Mouse (Mus musculus) heart, embryonic 16.5 days (tissue): Measurements from ENCODE around the gene Rin1. TPM values are rescaled to one million over a fixed set of nuclear protein-coding genes. Genes with fewer than 3 reads are reported as not detected.

ENCODE experiments used
- ATAC-seq: fragments of 200-750 bp; cut with Nextera tagmentation; replicated peaks from 2 replicates; pipeline ENCODE4 v1.8.0; 2017; ENCODE audit warnings: moderate number of reproducible peaks; ENCODE audit not compliant: insufficient read depth, low FRiP score; ENCODE audit errors: extremely low read depth
- H3K27ac ChIP-seq: fragments of 300-500 bp; sonication (generic); 2 replicates; pipeline ENCODE4 v1.5.1; 2014; ENCODE audit warnings: mild to moderate bottlenecking, low read length, control low read depth, moderate library complexity
- H3K27me3 ChIP-seq: fragments of 300-500 bp; sonication (generic); 2 replicates; pipeline ENCODE4 v1.6.1; 2014; ENCODE audit warnings: low read length, mixed read lengths; ENCODE audit not compliant: control insufficient read depth, insufficient read depth
- H3K36me3 ChIP-seq: fragments of 300-500 bp; sonication (generic); 2 replicates; pipeline ENCODE4 v1.6.1; 2014; ENCODE audit not compliant: control insufficient read depth, insufficient read depth
- H3K4me1 ChIP-seq: fragments of 300-500 bp; sonication (generic); 2 replicates; pipeline ENCODE4 v1.6.1; 2014; ENCODE audit warnings: low read length, mixed read lengths; ENCODE audit not compliant: control insufficient read depth, insufficient read depth
- H3K4me2 ChIP-seq: fragments of 300-500 bp; sonication (generic); 2 replicates; pipeline ENCODE4 v1.6.1; 2014; ENCODE audit warnings: low read depth, mild to moderate bottlenecking, control low read depth, low read length
- H3K4me3 ChIP-seq: fragments of 300-500 bp; sonication (generic); 2 replicates; pipeline ENCODE4 v1.5.1; 2014; ENCODE audit warnings: mild to moderate bottlenecking, control low read depth, low read length
- H3K9ac ChIP-seq: fragments of 300-500 bp; sonication (generic); 2 replicates; pipeline ENCODE4 v1.6.1; 2014; ENCODE audit warnings: low read length, control low read depth
- H3K9me3 ChIP-seq: fragments of 300-500 bp; sonication (generic); replicated peaks from 2 replicates; pipeline ENCODE4 v1.6.1; 2016; ENCODE audit warnings: low read length; ENCODE audit not compliant: control insufficient read depth
- WGBS: fragments of 180-500 bp; shearing (Covaris S2); extraction: QIAGEN DNeasy Blood & Tissue Kit; methylation state at CpG from one replicate; pipeline ENCODE4 v1.1.7; 2014; 5-methylcytosine and 5-hydroxymethylcytosine counted together
- polyA plus RNA-seq: library from polyadenylated mRNA; unstranded; fragments of >200 nt; fragmentation: Nextera tagmentation; extraction: Ambion mirVana; gene quantifications from 2 replicates; pipeline ENCODE4 v1.2.1, GENCODE M21; 2015

The Rin1 gene
- polyA plus RNA-seq, 1 experiment from 2014 or later = 1.8 TPM

GRCm38 (mm10) chr19:5017611-5018010, 32.7 kb upstream of the Rin1 start:
- WGBS = 72% methylated on average over 4 of the region's 4 CpGs
- no peaks in the 10 kb centered on the region for H3K27me3 ChIP-seq
- H3K4me2 ChIP-seq = no peak overlapping the region
- ATAC-seq = no peak
- no peaks in the 10 kb centered on the region for H3K9me3 ChIP-seq
- H3K4me1 ChIP-seq = peaks cover 22% of the 10 kb centered on the region
- 0 out of 2 replicates have a peak overlapping the region, but pooled peaks have one; percentile 16 for H3K27ac ChIP-seq
- no peak overlapping the region for H3K4me3 ChIP-seq
- H3K9ac ChIP-seq = no peak overlapping the region
- no peaks in the 10 kb centered on the region for H3K36me3 ChIP-seq

GRCm38 (mm10) chr19:5018191-5018590, 32.1 kb upstream of the Rin1 start:
- Histone ChIP-seq H3K4me1 (peaks cover 22% of the 10 kb centered on the region), H3K27ac (no peak overlapping the region), H3K27me3 (no peaks in the 10 kb centered on the region), H3K36me3 (no peaks in the 10 kb centered on the region), H3K9me3 (no peaks in the 10 kb centered on the region), H3K4me2 (no peak overlapping the region), H3K9ac (no peak overlapping the region), H3K4me3 (no peak overlapping the region)
- no peak for ATAC-seq
- WGBS = 70% methylated on average over 3 of the region's 3 CpGs

GRCm38 (mm10) chr19:5021416-5021815, 28.9 kb upstream of the Rin1 start:
- ATAC-seq = no peak
- 67% methylated on average over 2 of the region's 2 CpGs for WGBS
- Histone ChIP-seq H3K4me2 (no peak overlapping the region), H3K9me3 (no peaks in the 10 kb centered on the region), H3K27ac (no peak overlapping the region), H3K9ac (no peak overlapping the region), H3K4me1 (peaks cover 14% of the 10 kb centered on the region), H3K27me3 (no peaks in the 10 kb centered on the region), H3K36me3 (no peaks in the 10 kb centered on the region), H3K4me3 (no peak overlapping the region)

- WGBS = under 1% methylated on average over 62 of the region's 62 CpGs
- no peaks in the 10 kb centered on the region for H3K27me3 ChIP-seq
These were observed 26.4 kb upstream of the Rin1 start, which contains the start of gene Slc29a2 for GRCm38 (mm10) chr19:5023621-5024479. Gene Slc29a2, plus strand, starts transcription at chr19:5023860.

GRCm38 (mm10) chr19:5026111-5026510, 24.2 kb upstream of the Rin1 start:
- no peak for ATAC-seq
- H3K36me3 ChIP-seq = peaks cover 31% of the 10 kb centered on the region
- H3K4me3 ChIP-seq = no peak overlapping the region
- no peak overlapping the region for H3K9ac ChIP-seq
- H3K27ac ChIP-seq = no peak overlapping the region
- WGBS = 81% methylated on average over 8 of the region's 8 CpGs
- H3K27me3 ChIP-seq = no peaks in the 10 kb centered on the region
- H3K4me2 ChIP-seq = no peak overlapping the region
- H3K9me3 ChIP-seq = no peaks in the 10 kb centered on the region
- H3K4me1 ChIP-seq = peaks cover 6% of the 10 kb centered on the region

More at GRCm38 (mm10) chr19:5023621-5024479, 26.4 kb upstream of the Rin1 start, which contains the start of gene Slc29a2:
- peak; percentile 97 for ATAC-seq
- Histone ChIP-seq H3K4me1 (peaks cover 6% of the 10 kb centered on the region), H3K9ac (peak within 1 kb of the TSS; percentile 90), H3K4me3 (peak within 1 kb of the TSS; percentile 84), H3K4me2 (peak within 1 kb of the TSS; percentile 91), H3K27ac (peak within 1 kb of the TSS; percentile 96), H3K36me3 (peaks cover 18% of the 10 kb centered on the region), H3K9me3 (no peaks in the 10 kb centered on the region)

GRCm38 (mm10) chr19:5032686-5033085, 17.6 kb upstream of the Rin1 start:
- no peak overlapping the region for H3K4me3 ChIP-seq
- ATAC-seq = no peak
- no peak overlapping the region for H3K9ac ChIP-seq
- no peak overlapping the region for H3K4me2 ChIP-seq
- H3K4me1 ChIP-seq = no peaks in the 10 kb centered on the region; the same call in 1 of the 2 replicates
- no peak overlapping the region for H3K27ac ChIP-seq
- H3K27me3 ChIP-seq = no peaks in the 10 kb centered on the region
- no peaks in the 10 kb centered on the region for H3K9me3 ChIP-seq
- H3K36me3 ChIP-seq = peaks cover 29% of the 10 kb centered on the region
- 79% methylated on average over 3 of the region's 3 CpGs for WGBS

GRCm38 (mm10) chr19:5036577-5036976, 13.7 kb upstream of the Rin1 start:
- 75% methylated on average over 4 of the region's 4 CpGs for WGBS
- Histone ChIP-seq H3K4me3 (no peak overlapping the region), H3K9me3 (no peaks in the 10 kb centered on the region), H3K9ac (no peak overlapping the region), H3K27me3 (no peaks in the 10 kb centered on the region), H3K36me3 (peaks cover 2% of the 10 kb centered on the region; the same call in 1 of the 2 replicates), H3K4me1 (peaks cover 17% of the 10 kb centered on the region), H3K27ac (no peak overlapping the region), H3K4me2 (no peak overlapping the region)
- no peak for ATAC-seq

- no peaks in the 10 kb centered on the region for H3K27me3 ChIP-seq
- no peaks in the 10 kb centered on the region for H3K36me3 ChIP-seq
- peak overlapping the region; percentile 88 for H3K9ac ChIP-seq
- H3K27ac ChIP-seq = peak overlapping the region; percentile 51
- H3K4me1 ChIP-seq = peaks cover 22% of the 10 kb centered on the region
- H3K4me2 ChIP-seq = peak overlapping the region; percentile 81
- WGBS = 4% methylated on average over 32 of the region's 32 CpGs
- H3K9me3 ChIP-seq = no peaks in the 10 kb centered on the region
- H3K4me3 ChIP-seq = peak overlapping the region; percentile 76
- ATAC-seq = peak; percentile 39; the same call in 1 of the 2 replicates
These were observed 12.4 kb upstream of the Rin1 start for GRCm38 (mm10) chr19:5037678-5038571.
